Mouse (Mus musculus) skeletal muscle tissue, adult 2 months (tissue): ENCODE measurements around the gene Zmiz1.

Experiments
- DNase-seq: peaks from one replicate; pipeline ENCODE4 v3.0.0-alpha.2; 2012; ENCODE audit warnings: low read depth, low spot score

Gene Zmiz1

DNA sequence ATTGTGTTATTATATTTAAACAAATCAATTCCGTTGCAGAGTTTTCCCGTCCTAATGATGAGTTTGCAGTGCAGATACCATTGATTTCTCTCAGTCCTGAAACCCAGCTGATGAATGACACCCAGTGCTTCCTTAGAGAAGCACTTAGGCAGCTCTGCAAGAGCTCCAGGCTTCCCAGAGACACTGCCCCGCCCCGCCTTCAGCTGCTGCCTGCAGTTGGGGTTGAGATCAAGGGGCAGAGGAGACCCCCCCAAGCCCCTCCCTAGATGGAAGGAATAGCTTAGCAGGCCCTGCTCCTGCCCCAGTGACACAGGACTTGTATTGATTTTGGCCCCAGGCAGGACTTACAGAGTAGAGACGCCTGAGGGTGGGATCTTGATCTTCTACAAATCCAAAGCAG is 53.0 kb downstream of the Zmiz1 start:
- no peak for DNase-seq

- DNase-seq: no peak
These were observed 53.8 kb downstream of the Zmiz1 start for GRCm38 (mm10) chr14:25512803-25513202.

- peak; percentile 90 for DNase-seq
These were observed 54.5 kb downstream of the Zmiz1 start for GRCm38 (mm10) chr14:25513496-25513895.

- no peak for DNase-seq
These were observed 56.0 kb downstream of the Zmiz1 start for GRCm38 (mm10) chr14:25514943-25515512.

GRCm38 (mm10) chr14:25515924-25516323 is 56.9 kb downstream of the Zmiz1 start:
- no peak for DNase-seq

GRCm38 (mm10) chr14:25516640-25517591 is 57.9 kb downstream of the Zmiz1 start:
- DNase-seq: peak; percentile 81

GRCm38 (mm10) chr14:25518645-25519044 is 59.7 kb downstream of the Zmiz1 start:
- DNase-seq: no peak

DNA sequence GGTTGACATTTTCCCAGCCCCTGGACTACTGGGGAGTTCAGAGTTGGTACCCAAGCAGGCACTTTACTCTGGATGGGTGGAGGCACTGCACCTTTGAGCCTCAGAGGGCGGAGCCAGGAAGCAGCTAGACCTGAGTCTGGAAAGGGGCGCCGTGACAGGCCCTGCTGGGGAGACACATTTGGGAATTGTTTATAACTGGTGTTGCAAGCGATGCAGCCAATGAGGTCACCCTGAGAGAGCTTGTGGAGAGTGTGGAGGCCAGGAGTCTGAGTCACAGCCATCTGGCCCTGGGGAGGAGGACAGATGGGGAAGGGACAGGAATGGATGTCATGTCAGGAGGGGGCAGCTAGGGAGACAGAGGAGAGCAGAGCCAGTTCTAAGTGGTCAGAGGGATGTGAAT is 60.7 kb downstream of the Zmiz1 start:
- DNase-seq: peak; percentile 77

DNA sequence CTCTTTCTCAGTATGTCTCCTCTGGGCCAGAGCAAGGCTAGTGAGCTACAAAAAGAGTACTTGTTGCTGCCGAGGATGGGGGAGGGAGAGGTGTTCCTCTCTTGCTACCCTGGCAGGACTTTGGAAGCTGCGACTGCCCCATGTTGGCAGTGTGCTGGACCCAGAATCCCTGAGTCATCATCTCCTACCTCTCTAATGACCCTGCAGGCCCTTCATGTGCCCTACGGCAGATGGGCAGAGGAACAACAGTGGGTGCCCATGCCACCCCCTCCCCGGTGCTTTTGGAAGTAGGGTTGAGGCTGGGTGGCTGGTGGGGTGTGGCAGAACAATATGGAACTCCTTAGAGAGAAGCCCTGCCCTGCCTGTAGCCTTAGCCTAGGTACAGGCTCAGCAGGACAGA is 61.6 kb downstream of the Zmiz1 start:
- peak; percentile 73 for DNase-seq

DNA sequence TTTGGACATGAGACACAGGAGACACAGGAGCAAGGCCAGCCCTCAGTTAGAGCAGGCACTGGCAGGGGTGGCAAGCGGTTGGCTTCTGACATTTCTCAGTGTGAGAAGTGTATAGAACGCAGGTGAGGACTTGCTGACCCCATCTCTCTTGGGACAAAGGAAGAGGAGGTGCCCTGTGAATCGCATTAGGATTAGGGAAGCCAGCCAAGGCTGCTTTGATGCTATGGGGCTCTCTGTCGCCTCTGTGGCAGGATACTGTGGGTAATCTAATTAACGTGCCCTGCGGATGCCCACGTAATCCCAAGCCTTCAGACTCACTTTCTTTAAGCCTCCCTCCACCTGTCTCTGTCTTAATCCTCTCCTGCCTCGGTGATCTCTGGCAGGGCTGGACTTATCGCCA is 62.0 kb downstream of the Zmiz1 start:
- no peak for DNase-seq

- no peak for DNase-seq
These were observed 62.5 kb downstream of the Zmiz1 start for GRCm38 (mm10) chr14:25521500-25521899.

DNA sequence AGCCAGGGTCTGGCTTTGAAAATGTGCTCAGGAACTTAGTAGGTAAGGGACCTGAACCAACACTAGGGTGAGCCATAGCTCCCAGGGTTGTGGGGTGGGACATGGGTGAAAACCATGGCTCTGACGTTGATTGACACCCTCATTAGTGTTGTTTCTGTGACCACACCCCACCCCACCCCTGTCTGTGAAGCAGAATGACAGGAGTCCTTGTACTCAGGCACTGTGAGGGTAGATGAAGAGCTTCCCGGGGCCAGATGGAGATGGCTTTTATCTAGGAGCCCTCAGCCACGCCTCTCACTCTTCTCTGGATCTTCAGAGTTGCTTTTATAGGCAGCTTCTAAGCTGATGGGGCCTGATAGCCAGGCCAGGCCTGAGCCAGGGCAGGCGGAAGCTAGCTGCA is 63.4 kb downstream of the Zmiz1 start:
- no peak for DNase-seq

GRCm38 (mm10) chr14:25523230-25524110 is 64.5 kb downstream of the Zmiz1 start:
- no peak for DNase-seq

DNA sequence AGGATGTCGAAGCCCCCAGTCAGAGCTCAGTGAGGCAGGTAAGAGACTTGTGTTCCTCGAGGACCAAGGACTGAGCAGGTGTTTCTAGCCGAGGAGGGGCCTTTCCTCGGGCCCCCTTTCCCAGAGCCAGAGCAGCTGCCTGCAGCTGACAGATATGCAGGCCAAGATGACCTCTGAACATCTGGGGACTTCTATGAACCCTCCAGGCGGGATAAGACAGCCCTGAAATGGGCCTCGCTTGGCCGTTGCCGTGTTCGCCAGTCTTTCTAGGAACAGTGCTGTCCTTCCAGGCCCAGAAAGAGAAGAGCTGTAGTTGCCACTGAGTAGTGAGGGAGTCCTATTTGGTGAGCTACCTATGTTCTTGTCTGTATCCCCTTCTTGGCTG is 65.1 kb downstream of the Zmiz1 start:
- DNase-seq: no peak

DNA sequence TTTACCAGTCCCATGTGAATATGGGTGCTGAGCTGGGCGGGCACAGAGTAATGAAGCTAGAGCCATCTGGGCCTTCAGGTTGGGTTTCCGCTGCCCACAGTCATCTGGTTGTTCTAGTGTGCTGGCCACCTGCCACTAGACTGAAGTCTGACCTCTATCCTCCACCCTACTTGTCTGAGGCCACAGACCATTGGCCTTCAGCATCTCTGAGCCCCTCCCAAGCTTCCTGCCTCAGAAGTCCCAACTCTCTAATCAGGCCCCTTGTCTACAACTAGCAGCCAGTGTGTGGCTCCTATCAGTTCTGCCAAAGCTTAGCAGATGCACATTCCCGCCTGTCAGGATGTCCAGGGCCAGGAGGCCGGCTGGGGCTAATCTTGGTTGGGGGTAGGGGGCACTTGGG is 65.9 kb downstream of the Zmiz1 start:
- no peak for DNase-seq

GRCm38 (mm10) chr14:25525729-25526128 is 66.7 kb downstream of the Zmiz1 start:
- DNase-seq: no peak

DNA sequence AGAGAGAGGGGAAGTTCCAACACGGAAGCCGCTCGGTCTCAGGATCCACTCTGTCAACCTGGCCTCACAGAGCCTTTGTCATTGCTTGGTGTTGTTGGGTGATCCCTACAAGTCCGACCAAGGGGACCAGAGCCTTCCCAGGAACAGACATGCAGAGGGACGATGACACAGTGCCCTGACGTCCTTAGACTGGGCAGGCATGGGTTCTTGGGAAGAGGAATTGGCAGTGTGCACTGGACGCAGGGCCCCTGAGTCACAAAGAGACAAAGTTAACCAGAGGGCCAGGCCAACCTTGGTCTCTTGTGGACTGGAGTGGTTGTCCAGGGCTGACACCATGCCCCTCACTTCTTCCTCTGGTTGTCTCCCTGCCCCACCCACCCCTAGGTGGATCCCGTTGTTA is 67.9 kb downstream of the Zmiz1 start:
- no peak for DNase-seq

GRCm38 (mm10) chr14:25527321-25527720 is 68.3 kb downstream of the Zmiz1 start:
- no peak for DNase-seq

- DNase-seq: no peak
These were observed 71.4 kb downstream of the Zmiz1 start for GRCm38 (mm10) chr14:25530342-25530741.

GRCm38 (mm10) chr14:25530815-25531214 is 71.8 kb downstream of the Zmiz1 start:
- DNase-seq: no peak

- no peak for DNase-seq
These were observed 74.0 kb downstream of the Zmiz1 start for GRCm38 (mm10) chr14:25533010-25533409.
